Mouse (Mus musculus) naive thymus-derived CD4-positive, alpha-beta T cell, adult 2 months (primary cell): ENCODE measurements around the gene Ano1.

Experiments
- DNase-seq: peaks from one replicate; pipeline ENCODE4 v3.0.0-alpha.2; 2011; ENCODE audit warnings: low read depth

Ano1 gene

DNA sequence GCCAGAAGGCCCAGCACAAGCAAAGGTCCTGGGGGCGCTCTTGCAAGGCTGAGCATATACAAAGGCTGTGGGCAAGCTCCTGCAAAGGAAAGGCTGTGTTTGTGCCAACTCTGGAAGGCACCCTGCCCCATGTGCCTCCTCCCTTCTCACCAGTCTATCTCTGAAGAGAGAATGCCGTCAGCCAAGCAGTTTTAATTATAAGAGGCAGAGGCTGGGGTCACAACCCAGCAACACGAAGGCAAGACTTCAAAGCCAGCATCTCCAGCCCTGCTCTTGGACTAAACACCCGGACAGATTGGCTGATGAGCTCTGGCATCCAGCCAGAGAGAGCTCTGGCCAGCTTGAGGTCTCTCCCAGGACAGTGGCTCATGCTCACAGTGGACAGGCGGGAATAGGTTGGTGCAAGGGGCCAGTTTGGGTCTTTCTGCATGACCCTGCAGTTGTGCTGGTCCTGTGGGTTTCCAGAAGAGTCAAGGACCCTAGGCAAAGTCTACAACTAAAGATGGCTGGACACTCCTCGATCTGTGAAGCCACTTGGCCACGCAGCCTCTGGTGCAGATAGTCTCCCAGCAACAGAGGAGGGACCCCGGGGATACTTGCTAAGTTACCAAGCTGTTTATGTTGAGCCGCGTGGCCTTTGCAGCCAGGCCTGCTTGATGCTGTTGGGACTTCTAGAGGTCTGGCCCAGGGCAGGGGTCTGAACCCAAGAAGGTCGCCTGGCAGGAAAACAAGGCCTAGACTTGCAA lies 12.9 kb upstream of the Ano1 start:
- no peak for DNase-seq

DNA sequence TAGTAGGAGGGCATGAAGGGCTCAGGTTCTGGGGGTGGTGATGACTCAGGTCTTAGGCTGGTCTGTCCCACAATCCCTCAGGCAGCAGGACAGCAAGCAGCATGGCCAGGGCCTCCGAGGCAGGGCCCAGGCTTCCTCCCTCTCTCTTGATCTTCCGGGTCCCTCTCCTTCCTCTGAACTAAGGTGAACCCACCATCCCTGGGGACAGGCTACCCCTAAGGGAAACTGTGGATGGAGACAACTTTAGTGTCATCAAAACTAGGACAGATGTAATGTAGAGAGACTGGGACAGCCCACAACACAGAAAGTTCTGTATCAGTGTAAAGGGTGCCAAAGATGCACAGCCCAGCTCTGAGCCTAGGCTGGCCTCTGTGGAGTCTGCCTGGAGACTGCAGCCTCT lies 12.2 kb upstream of the Ano1 start:
- no peak for DNase-seq

DNA sequence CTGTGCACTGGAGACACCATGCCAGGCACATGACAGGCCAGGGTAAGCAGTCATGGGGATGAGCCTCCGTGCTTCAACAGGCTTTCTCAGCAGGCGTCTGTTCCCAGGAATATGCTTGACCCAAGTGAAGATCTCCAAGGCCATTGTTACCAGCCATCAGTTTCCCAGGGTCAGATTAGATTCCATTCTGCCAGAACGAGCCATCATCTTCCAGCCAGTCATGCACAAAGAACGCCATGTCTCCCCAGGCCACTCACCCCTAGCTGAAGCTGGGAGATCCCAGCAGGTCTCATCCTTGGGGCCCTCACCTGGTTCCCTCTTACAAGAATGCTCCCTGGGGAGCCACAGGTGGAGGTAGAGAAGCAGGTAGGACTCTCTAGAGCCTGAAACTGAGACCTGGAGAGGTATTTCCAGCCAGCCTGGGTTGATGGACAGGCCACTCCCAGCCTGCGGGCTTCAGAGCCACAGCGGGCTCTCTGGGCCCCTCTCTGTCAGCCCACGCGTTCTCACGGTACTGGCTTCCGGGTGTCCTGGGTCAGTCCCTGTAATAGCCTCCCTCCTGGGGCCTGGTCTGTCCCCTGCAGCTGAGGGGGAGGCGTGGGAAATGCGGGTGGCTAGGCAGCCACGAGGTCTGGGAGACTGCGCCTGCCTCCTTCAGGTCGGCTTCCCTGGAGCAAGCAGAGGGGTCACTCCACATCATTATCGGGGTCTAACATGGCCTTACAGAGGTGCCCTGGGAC lies 10.9 kb upstream of the Ano1 start:
- no peak for DNase-seq

DNA sequence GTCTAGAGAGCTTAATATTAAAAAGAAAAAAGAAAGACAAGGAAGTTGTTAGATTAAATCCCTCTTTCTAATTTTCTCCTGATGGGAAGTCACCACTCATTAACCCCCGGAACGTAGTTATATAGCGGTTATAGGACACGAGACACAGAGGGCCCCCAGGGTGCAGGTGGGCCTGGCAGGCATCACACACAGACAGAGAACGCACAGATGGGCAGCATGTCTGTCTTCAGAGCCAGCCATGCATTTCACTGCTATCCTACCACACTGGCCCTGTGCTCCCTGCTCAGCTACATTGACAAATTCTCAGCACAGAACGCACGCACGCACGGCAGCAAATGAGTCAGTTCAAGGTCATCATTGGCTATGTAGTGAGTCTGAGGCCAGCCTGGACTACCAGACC lies 8.5 kb upstream of the Ano1 start:
- DNase-seq = no peak

DNA sequence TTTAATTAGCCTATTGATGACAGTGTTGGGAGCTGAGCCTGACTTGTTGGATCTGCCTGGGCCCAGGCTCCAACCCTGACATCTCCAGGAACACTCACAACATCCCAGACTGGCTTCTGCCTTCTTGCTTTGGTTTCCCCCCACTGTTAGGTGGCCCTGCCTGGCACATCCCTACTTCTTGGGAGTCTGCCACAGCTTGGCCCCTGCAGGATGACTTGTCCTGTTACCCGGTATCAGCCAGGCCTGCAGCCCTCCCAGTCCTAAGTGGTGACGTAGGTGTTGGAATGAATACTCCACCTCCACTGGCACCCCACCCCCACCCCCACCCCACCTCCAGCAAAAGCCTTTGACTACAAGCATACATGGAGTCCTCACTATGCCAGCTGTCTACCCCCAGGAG lies 7.7 kb upstream of the Ano1 start:
- DNase-seq = no peak

DNA sequence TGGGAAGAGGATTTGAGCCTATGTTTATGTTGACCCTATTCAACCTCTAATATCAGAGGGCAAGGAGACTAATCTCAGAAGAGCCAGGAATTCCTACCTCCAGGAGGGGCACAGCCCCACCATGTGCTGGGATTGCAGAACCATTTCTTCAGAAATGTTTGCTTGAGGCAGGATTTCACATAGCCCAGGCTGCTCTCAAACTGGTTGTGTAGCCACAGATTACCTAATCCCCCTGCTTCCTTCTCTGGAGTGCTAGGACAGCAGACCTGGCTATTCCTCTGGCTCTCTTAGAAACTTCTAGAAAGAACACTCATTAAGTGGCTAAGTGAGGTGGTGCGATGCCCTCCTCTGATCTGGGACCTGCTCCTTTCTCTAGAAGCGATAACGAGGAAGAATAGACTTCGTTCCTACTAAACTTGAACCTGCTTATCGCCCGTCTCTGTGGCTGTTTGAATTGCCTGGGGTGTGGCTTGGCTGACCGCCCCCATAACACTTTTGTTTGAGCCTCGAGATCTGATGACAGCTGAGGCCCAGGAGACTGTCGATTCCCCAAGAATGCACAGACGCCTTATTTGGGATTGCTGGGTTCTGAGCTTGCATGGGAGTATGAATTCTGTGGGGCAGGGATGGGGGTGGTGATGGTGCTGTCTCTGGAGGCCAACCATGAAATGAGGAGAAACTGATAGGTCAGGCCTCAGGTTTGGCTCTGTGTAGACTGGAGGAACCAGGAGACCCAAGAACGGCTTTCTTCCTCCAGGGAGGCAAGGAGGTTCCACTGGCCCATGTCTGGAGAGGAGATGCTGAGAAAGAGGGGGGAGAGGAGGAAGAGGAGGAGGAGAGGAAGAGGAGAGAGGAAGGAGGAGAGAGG lies 4.0 kb upstream of the Ano1 start:
- no peak for DNase-seq

DNA sequence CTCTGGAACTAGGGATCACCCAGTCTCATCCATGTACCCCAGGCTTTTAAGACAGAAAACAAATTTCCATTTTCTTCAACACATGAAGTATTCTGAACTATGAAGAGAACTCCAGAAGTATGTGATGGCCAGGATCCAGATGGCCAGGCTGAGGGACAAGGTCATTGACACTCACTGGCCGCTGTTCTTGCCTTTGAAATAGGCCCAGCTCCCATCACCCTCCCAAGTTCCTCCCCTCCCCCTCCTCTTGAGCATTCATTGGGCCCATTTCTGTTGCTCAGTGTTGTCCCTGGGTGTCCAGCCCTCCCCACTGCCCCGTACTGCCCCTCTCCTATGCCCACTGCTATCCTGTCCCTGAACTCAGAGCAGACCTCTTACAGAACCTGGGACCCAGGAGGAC lies 2.9 kb upstream of the Ano1 start:
- no peak for DNase-seq

DNA sequence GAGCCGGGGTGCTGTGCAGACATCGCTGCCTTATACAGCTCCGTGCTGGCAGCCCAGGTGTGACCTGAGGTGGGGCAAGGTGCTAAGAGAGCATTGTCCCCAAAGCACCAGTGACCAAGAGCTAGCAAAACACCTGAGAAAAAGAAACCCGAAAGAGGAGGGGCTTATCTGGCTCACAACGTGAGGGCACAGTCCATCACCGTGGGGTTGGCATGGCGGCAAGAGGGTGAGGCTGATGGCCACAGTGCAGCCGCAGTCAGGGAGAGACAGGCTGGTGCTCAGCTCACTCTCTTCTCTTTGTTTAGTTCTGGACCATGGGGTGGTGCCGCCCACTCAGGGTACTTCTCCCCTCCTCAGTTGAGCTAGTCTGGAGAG lies 1.9 kb upstream of the Ano1 start:
- DNase-seq = no peak

DNA sequence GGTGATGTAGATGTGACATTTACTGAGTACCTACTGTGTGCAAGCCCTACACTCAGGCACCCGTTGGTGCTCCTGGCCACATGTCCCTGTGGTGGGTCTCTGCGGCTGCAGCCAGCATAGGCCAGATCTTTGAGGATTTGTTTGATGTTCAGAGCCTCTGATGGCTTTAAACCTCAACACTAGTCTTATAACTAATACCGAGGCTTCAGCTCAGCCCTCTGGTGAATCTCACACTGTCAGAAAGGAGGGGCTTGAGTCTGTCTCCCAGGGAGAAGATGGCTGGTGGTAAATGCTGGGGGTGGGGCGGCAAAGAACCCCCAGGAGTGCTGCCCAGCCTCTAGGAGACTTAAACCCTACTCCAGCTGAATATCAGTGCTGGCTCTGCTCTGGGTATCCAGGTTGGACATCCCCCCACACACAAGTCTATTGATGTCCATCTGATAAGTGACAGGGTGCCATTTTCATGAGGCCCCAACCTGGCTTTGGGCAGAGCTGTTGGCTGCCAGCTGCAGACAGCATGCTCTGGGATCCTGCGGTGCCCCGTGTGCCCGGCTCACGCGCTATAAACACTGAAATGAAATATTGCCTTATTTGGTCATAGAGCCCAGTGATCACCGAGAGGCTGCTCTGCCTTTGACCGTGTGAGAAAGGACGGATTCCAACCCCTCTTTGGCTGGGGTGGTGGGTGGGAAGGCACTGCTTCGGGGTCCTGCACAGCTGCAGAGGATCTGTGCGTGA lies 1.3 kb upstream of the Ano1 start:
- no peak for DNase-seq

DNA sequence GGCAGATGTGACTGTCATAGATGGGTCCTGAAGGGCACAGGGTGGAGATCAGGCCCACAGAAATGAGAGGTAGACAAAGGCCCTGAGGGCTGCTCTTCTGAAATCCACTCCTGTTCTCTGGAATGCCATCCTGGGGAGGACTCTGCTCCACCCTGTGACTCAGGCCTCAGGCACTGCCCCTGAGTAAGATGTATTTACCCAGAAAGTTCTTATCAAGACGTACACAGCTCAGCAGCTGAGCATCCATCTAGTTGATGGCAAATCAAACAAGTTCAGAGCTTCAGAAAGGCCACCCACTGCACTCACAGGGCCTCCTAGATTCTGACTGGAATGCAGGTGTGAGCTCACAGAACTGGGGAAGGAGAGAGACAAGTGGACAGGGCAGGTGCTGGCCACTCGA lies 4.0 kb downstream of the Ano1 start:
- DNase-seq = no peak

DNA sequence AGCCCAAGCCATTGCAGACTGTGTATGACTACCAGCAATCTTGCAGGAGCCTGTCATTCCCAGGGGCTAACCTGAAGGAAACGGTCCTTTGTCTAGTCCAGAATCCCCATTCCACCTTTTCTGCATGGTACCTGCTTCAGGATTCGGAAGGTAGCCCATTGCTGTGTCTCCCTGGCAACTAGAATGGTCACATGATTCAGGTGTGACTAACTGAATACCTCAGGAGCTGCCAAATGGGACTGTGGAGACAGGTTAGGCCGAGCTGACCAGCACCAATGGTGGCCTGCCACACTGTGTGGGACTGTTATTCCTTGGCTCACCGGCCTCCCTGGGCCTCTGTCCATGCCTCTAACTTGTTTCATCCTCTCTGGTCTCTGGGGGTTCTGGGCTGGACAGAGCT lies 5.3 kb downstream of the Ano1 start:
- DNase-seq = no peak

DNA sequence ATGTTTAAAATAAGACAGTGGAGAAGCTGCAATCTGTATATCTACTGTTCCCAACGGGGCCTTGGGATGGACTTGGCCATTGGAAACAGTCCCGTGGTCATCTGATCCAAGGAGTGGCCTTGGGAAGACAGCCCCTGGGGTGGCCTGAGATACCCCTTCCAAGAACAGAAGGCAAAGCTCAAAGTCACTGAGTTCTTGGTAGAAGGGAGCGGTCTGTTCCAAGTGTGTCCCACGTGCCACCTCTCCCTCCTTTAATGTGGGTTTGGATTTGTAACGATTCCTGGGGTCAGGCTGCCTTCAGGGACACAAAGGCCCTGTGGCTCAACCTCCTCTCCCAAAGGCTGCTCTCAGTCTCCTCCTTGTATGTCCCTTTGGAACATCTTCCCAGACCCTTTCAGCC lies 7.9 kb downstream of the Ano1 start:
- no peak for DNase-seq

DNA sequence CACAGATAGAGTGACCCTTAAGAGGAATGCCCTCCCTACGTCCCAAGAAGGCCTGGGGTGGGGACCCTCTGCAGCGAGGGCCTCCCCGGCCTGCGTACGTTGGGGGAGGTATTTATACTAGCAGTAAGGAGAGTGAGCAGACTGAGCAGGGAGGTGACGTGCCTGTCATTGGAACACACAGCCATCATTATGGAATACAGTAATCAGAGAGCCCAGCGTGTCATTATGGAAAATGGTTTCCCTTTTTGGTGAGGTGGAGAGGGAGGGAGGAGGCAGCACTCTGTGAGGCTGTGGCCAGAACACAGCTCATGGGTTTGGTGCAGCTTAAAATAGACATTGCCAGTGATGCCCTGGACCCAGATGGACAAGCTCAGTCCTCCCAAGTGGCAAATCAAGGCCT lies 11.1 kb downstream of the Ano1 start:
- DNase-seq = no peak

DNA sequence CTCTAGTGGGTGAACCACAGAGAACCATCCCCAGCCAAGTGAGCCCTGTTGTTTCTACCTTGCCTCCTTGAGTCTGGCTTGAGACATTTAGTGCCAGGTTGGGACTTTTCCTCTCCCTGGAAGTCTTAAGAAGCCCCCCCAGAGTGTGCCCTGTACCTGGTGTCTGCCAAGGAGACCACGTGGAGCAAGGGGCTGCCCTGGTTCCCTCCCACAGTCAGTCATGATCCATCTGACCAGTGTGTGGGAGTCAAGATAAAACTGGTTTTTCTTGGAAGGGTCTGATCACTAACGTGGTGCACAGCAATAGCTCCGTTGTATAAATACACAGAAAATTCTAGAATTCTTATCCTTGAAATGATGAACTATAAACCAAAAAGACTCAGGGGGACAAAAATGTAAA lies 12.0 kb downstream of the Ano1 start:
- no peak for DNase-seq

DNA sequence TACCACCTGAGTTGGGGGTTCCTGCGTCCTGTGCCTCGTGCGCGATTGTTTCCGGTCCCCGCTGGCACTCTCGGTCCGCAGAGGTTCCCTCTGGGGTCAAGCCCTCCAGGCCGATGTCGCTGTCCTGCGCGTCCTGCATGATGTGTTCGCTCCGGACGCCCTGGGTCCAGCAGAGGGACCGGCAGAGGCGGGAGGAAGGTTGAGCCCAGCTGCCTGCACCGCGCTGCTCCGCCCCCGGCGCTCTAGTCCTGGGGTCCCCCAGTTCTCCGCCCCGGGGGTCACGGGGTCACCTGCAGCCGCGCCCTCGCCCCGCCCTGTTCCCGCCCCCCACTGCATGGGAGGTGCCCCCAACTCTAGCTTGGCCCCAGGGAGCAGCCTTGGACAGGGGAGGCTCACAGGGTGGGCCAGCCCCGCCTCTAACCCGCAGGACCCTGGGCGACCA lies 13.4 kb downstream of the Ano1 start:
- no peak for DNase-seq

DNA sequence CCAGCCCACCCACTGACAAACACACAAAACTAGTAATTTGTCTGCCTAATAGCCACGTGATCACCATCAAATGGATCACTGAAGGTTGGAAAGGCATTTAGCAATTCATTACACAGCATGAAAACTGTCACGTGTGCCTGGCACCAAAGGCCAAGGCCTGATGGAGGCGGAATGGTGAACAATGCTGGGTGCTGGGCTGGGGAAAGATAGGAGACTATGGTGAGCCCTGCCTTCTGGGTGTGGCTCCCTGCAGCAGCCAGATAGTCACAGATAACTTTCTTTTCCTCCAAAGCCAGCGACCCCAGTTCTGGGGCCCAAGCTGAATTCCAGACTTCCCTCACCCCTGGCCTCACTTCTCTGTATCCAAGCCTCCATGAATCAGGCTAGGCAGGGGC lies 19.9 kb downstream of the Ano1 start:
- DNase-seq = no peak

DNA sequence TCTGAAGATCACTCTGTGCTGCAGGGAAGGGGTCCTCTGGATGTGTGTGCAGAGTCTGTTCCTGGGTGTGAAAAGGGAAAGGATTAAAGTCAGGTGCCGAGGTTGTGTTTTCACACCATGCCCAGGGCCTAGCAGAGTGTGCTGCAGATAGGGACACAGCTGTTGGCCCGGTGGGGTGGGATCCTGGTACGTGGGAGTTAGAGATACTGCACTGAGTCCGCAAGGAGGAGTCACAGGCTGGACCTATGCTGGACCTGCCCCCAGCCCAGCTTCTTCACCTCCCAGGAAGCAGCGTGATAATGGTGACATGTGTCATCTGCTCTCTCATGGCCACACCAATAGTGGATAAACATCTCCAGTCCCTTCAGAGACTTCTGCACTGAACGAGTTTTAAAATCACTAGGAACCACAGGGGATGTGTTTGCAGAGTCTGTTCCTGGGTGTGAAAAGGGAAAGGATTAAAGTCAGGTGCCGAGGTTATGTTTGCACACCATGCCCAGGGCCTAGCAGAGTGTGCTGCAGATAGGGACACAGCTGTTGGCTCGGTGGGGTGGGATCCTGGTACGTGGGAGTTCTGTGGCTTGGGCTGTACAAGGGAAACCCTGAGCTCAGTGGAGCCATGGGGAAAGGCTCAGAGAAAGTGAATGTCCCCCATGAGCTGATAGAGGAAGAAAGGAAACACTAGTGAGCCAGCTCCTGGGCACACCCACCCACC lies 20.4 kb downstream of the Ano1 start:
- no peak for DNase-seq

DNA sequence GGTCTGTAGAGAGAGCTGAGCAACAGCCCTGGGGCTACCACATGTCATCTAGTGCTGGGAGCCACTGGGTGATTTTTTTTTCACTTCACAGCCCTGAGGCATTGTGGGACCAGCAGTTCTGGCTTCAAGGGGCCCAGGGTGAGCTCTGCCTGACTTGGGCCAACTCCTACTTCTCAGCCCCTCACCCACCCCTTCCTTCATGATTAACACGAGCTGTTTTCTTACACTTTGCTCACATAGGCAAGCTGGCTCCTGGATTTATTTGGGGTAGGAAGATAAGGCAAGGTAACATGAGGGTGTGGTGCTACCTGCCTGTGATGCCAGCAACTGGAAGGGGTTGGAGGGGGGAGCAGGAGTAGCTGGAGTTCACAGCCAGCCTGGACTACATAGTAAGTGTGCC lies 27.5 kb downstream of the Ano1 start:
- no peak for DNase-seq

DNA sequence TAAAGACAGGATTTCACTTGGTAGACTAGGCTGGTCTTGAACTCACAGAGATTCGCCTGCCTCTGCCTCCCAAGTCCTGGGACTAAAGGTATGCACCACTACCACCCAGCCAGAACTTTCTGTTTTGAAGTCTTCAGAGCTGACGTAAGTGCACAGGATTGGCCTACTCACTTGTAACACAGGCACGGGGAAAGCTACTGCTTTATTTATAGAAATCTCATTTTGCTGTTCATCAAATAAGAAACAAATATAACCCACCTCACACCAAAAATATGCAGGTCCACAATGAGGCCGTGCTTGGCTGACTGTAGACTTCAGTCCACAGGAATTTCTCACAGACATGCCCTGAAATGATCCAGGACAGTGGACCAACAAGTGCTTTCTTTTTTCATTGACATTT lies 31.8 kb downstream of the Ano1 start:
- no peak for DNase-seq

DNA sequence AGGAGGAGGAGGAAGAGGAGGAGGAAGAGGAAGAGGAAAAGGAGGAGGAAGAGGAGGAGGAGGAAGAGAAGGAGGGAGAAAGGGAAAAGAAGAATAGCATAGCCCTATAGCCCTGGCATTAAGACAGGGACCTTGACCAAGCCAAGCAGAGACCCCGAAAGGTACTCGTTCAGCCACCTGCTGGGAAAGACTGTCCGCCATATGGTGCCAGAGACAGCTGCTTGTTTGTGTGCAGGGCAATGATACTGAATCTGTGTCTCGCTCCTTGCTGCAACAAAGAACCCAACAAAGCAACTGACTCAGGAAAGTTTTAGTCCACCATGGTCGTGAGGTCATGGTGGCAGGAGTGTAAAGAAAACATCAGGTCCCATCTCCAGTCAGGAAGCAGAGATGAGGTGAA lies 34.0 kb downstream of the Ano1 start:
- DNase-seq = no peak

DNA sequence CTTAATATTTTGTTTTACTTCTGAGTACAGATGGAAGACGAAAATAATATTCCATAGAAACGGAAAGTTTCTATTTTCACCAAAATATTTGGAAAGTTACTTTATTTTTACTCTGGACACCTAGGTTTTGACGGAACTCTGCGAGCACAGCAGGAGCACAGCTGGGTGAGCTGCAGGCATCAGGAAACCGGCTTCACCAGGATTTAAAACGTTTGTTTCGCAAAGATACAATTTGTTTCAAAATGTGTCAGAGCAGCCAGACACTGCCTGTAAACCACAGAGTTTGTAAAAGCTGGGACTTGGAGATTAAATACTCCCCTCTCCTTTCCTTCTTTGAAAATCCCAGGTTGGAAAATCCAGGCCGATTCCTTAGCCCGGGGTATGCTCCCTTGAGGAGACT lies 53.9 kb downstream of the Ano1 start:
- no peak for DNase-seq
